Mouse (Mus musculus) ovary, adult 18-20 months (tissue): ENCODE data around the gene Zfyve16.

Source experiments
- DNase-seq: peaks from one replicate; pipeline ENCODE4 v3.0.0; 2022; ENCODE audit warnings: low spot score, mixed read lengths

Gene Zfyve16

GRCm38 (mm10) chr13:92530721-92531211, at the start of gene Zfyve16:
Gene Zfyve16 (minus strand): TSS chr13:92530868.
- DNase-seq = peak; percentile 91

GRCm38 (mm10) chr13:92578210-92578609, 47.5 kb upstream of the Zfyve16 start:
- DNase-seq = no peak

GRCm38 (mm10) chr13:92576688-92577087, 46.0 kb upstream of the Zfyve16 start:
- no peak for DNase-seq

- no peak for DNase-seq
Observed at GRCm38 (mm10) chr13:92576072-92576471, 45.4 kb upstream of the Zfyve16 start, which contains the start of gene Spz1. Gene Spz1 (minus strand): TSS chr13:92576172.

GRCm38 (mm10) chr13:92559429-92559828, 28.8 kb upstream of the Zfyve16 start:
- no peak for DNase-seq

- no peak for DNase-seq
Observed at GRCm38 (mm10) chr13:92557229-92557628, 26.6 kb upstream of the Zfyve16 start.

GRCm38 (mm10) chr13:92556458-92557126, 25.9 kb upstream of the Zfyve16 start:
- no peak for DNase-seq

- DNase-seq = no peak
Observed at GRCm38 (mm10) chr13:92547093-92547492, 16.4 kb upstream of the Zfyve16 start.

- DNase-seq = no peak
Observed at GRCm38 (mm10) chr13:92540997-92541396, 10.3 kb upstream of the Zfyve16 start.

- DNase-seq = no peak
Observed at GRCm38 (mm10) chr13:92539126-92539525, 8.5 kb upstream of the Zfyve16 start.

- DNase-seq = no peak
Observed at GRCm38 (mm10) chr13:92533801-92534200, 3.1 kb upstream of the Zfyve16 start.

GRCm38 (mm10) chr13:92532216-92532615, 1.5 kb upstream of the Zfyve16 start:
- no peak for DNase-seq

- no peak for DNase-seq
Observed at GRCm38 (mm10) chr13:92531237-92531636, 569 bp upstream of the Zfyve16 start.

- DNase-seq = no peak
Observed at GRCm38 (mm10) chr13:92529828-92530720, 594 bp downstream of the Zfyve16 start.

- no peak for DNase-seq
Observed at GRCm38 (mm10) chr13:92523178-92523813, 7.4 kb downstream of the Zfyve16 start.

- DNase-seq = no peak
Observed at GRCm38 (mm10) chr13:92504871-92505270, 25.8 kb downstream of the Zfyve16 start.

GRCm38 (mm10) chr13:92491923-92492322, 38.7 kb downstream of the Zfyve16 start:
- DNase-seq = no peak

GRCm38 (mm10) chr13:92490817-92491216, 39.9 kb downstream of the Zfyve16 start:
- DNase-seq = no peak

- peak; percentile 90 for DNase-seq
Observed at GRCm38 (mm10) chr13:92483852-92484463, 46.7 kb downstream of the Zfyve16 start, which contains the start of gene Fam151b. Gene Fam151b (minus strand): TSS chr13:92484015.

- peak; percentile 17 for DNase-seq
Observed at GRCm38 (mm10) chr13:92483348-92483747, 47.3 kb downstream of the Zfyve16 start.

- DNase-seq = no peak
Observed at GRCm38 (mm10) chr13:92470151-92470550, 60.5 kb downstream of the Zfyve16 start.

GRCm38 (mm10) chr13:92469381-92469780, 61.3 kb downstream of the Zfyve16 start:
- DNase-seq = no peak
